ENCODE assay signal across 9 mouse cellular contexts in the genomic region with DNA sequence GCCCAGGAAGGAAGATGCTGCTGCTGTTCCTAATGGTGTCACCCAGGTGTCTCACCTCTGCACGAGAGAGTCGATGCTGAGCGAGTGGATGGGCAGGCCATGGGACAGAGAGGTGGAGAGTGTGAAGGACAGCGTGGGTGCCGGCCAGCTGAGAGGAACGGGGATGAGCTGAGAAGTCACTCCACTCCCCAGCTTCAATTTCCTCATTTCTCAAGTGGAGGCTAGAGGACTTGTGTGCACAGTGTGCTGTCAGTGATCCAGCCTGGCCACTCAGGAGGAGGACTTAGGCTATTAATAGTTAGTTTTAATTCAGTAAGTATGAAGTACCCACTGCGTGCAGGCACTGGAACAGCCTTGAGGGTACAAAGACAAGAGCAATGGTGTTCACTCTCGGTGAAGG. TPM values are rescaled to one million over a fixed set of nuclear protein-coding genes. Genes with fewer than 3 reads are reported as not detected.
DNase-seq lines count a peak whose midpoint lies in the region; ATAC-seq lines count a peak whose summit lies in the region.
"Had no signal": no experiment of that assay in that cellular context is flagged by ENCODE, and none has a peak within 500 bp of the region (broad histone marks: within the 10 kb centered on the region; RNA-seq: fewer than 3 reads in every experiment).

No protein-coding gene starts in this region.

- ATAC-seq in liver, embryonic 15.5 days (ENCODE audit: insufficient read depth), result no peak
- no peak for ATAC-seq in liver, embryonic 11.5 days (replicated peaks; ENCODE audit: low FRiP score)
- ATAC-seq in embryonic facial prominence, embryonic 12.5 days (ENCODE audit: insufficient number of reproducible peaks, insufficient read depth, low FRiP score, low TSS enrichment), result no peak
- ATAC-seq in heart, embryonic 13.5 days (ENCODE audit: extremely low read depth, insufficient number of reproducible peaks, low FRiP score, low TSS enrichment), result no peak; the same call in 1 of the 2 replicates
- 0 out of 2 replicates have a peak, but pooled peaks have one; percentile 18 for ATAC-seq in midbrain, embryonic 15.5 days (replicated peaks)

- WGBS in liver, embryonic 15.5 days (ENCODE audit: insufficient replicate concordance), result 66% methylated on average over 8 of the region's 8 CpGs
- WGBS in liver, embryonic 11.5 days, result 69% methylated on average over 8 of the region's 8 CpGs
- WGBS in embryonic facial prominence, embryonic 12.5 days, result 67% methylated on average over 8 of the region's 8 CpGs
- WGBS in heart, embryonic 13.5 days, result 42% methylated on average over 8 of the region's 8 CpGs
- 44% methylated on average over 8 of the region's 8 CpGs for WGBS in midbrain, embryonic 15.5 days

- H3K36me3 ChIP-seq in liver, embryonic 15.5 days (replicated peaks), result peaks cover 7% of the 10 kb centered on the region
- H3K36me3 ChIP-seq in liver, embryonic 11.5 days (ENCODE audit: control insufficient read depth, insufficient read depth, low read length), result peaks cover 3% of the 10 kb centered on the region; the same call in 1 of the 2 replicates
- H3K36me3 ChIP-seq in embryonic facial prominence, embryonic 12.5 days, result no peaks in the 10 kb centered on the region
- H3K36me3 ChIP-seq in heart, embryonic 13.5 days, result peaks cover 9% of the 10 kb centered on the region
- no peaks in the 10 kb centered on the region for H3K36me3 ChIP-seq in midbrain, embryonic 15.5 days (replicated peaks)
- H3K36me3 ChIP-seq: lung, embryonic 15.5 days had no signal

- 0 out of 2 replicates have a peak overlapping the region, but pooled peaks have one; percentile 19 for H3K27ac ChIP-seq in liver, embryonic 15.5 days (replicated peaks)
- H3K27ac ChIP-seq in liver, embryonic 11.5 days (ENCODE audit: low read depth, low read length), result no peak overlapping the region
- peak overlapping the region; percentile 65 for H3K27ac ChIP-seq in embryonic facial prominence, embryonic 12.5 days
- peak overlapping the region; percentile 88 for H3K27ac ChIP-seq in heart, embryonic 13.5 days (replicated peaks)
- H3K27ac ChIP-seq in midbrain, embryonic 15.5 days, result 0 out of 2 replicates have a peak overlapping the region, but pooled peaks have one; percentile 35
- H3K27ac ChIP-seq: lung, embryonic 15.5 days had no signal

- DNase-seq in liver, embryonic 11.5 days (ENCODE audit: low spot score), result no peak
- DNase-seq in layer of hippocampus, postnatal 25 days (ENCODE audit: extremely low spot score in 1 of 2, low spot score in 1 of 2), result no peak
- no peak for DNase-seq in adrenal gland, postnatal 25 days
- DNase-seq: cerebellum, adult 2 months had no signal

- no peaks in the 10 kb centered on the region for H3K9me3 ChIP-seq in liver, embryonic 15.5 days (replicated peaks)
- no peaks in the 10 kb centered on the region for H3K9me3 ChIP-seq in liver, embryonic 11.5 days (ENCODE audit: control insufficient read depth, low read length)
- no peaks in the 10 kb centered on the region for H3K9me3 ChIP-seq in embryonic facial prominence, embryonic 12.5 days
- H3K9me3 ChIP-seq in heart, embryonic 13.5 days, result no peaks in the 10 kb centered on the region
- H3K9me3 ChIP-seq in midbrain, embryonic 15.5 days, result no peaks in the 10 kb centered on the region
- H3K9me3 ChIP-seq: lung, embryonic 15.5 days had no signal

- peaks cover 39% of the 10 kb centered on the region for H3K4me1 ChIP-seq in liver, embryonic 15.5 days (replicated peaks)
- peaks cover 19% of the 10 kb centered on the region for H3K4me1 ChIP-seq in liver, embryonic 11.5 days (replicated peaks; ENCODE audit: control insufficient read depth, insufficient read depth, low read length)
- peaks cover 13% of the 10 kb centered on the region for H3K4me1 ChIP-seq in embryonic facial prominence, embryonic 12.5 days
- peaks cover 61% of the 10 kb centered on the region for H3K4me1 ChIP-seq in heart, embryonic 13.5 days
- peaks cover 24% of the 10 kb centered on the region for H3K4me1 ChIP-seq in midbrain, embryonic 15.5 days

- no peak overlapping the region for H3K4me3 ChIP-seq in liver, embryonic 15.5 days (replicated peaks)
- no peak overlapping the region for H3K4me3 ChIP-seq in liver, embryonic 11.5 days (ENCODE audit: low read depth, low read length)
- no peak overlapping the region for H3K4me3 ChIP-seq in embryonic facial prominence, embryonic 12.5 days
- no peak overlapping the region for H3K4me3 ChIP-seq in heart, embryonic 13.5 days
- no peak overlapping the region for H3K4me3 ChIP-seq in midbrain, embryonic 15.5 days
- H3K4me3 ChIP-seq: lung, embryonic 15.5 days had no signal

- no peaks in the 10 kb centered on the region for H3K27me3 ChIP-seq in liver, embryonic 15.5 days
- H3K27me3 ChIP-seq in liver, embryonic 11.5 days (replicated peaks; ENCODE audit: control insufficient read depth, insufficient read depth, low read length), result no peaks in the 10 kb centered on the region
- no peaks in the 10 kb centered on the region for H3K27me3 ChIP-seq in embryonic facial prominence, embryonic 12.5 days
- H3K27me3 ChIP-seq in heart, embryonic 13.5 days (replicated peaks), result no peaks in the 10 kb centered on the region
- H3K27me3 ChIP-seq in midbrain, embryonic 15.5 days (replicated peaks), result no peaks in the 10 kb centered on the region
- H3K27me3 ChIP-seq: lung, embryonic 15.5 days had no signal

- no peak overlapping the region for H3K4me2 ChIP-seq in liver, embryonic 15.5 days
- no peak overlapping the region for H3K4me2 ChIP-seq in liver, embryonic 11.5 days
- no peak overlapping the region for H3K4me2 ChIP-seq in embryonic facial prominence, embryonic 12.5 days (replicated peaks)
- H3K4me2 ChIP-seq in heart, embryonic 13.5 days, result peak overlapping the region; percentile 37
- H3K4me2 ChIP-seq in midbrain, embryonic 15.5 days, result no peak overlapping the region
- H3K4me2 ChIP-seq: lung, embryonic 15.5 days had no signal

- H3K9ac ChIP-seq in liver, embryonic 15.5 days, result no peak overlapping the region
- H3K9ac ChIP-seq in liver, embryonic 11.5 days (ENCODE audit: low read depth, low read length), result no peak overlapping the region
- no peak overlapping the region for H3K9ac ChIP-seq in embryonic facial prominence, embryonic 12.5 days
- peak overlapping the region; percentile 47 for H3K9ac ChIP-seq in heart, embryonic 13.5 days
- no peak overlapping the region for H3K9ac ChIP-seq in midbrain, embryonic 15.5 days
- H3K9ac ChIP-seq: lung, embryonic 15.5 days had no signal

RNA-seq across cellular contexts. Expression of a gene that starts 33.6 kb away (rescaled TPM):
- 3.5 TPM in 2 replicates for polyA plus RNA-seq in liver, embryonic 15.5 days (2015; fragmentation: Nextera tagmentation; extraction: Ambion mirVana)
- 10.2 and 11.3 TPM in 2 replicates for polyA plus RNA-seq in liver, embryonic 11.5 days (2014; fragmentation: Nextera tagmentation; extraction: Ambion mirVana)
- polyA plus RNA-seq in embryonic facial prominence, embryonic 12.5 days (2016; fragmentation: Nextera tagmentation; extraction: Ambion mirVana), result 6.9 and 8.6 TPM in 2 replicates
- polyA plus RNA-seq in heart, embryonic 13.5 days (2015; fragmentation: Nextera tagmentation; extraction: Ambion mirVana), result 3.6 and 3.7 TPM in 2 replicates
- 3.9 TPM in 2 replicates for polyA plus RNA-seq in midbrain, embryonic 15.5 days (2015; fragmentation: Nextera tagmentation; extraction: Ambion mirVana)
- 1 to 10 TPM; 1.2 to 1.5 TPM for total RNA-seq in layer of hippocampus, postnatal 25 days (2021)
- total RNA-seq in adrenal gland, postnatal 25 days (2021), result 2.8 and 3.6 TPM in 2 replicates

RNA-seq across cellular contexts. Expression of a gene that starts 58.3 kb away (rescaled TPM):
- 93.3 and 95.5 TPM in 2 replicates for polyA plus RNA-seq in liver, embryonic 15.5 days (2015; fragmentation: Nextera tagmentation; extraction: Ambion mirVana)
- polyA plus RNA-seq in liver, embryonic 11.5 days (2014; fragmentation: Nextera tagmentation; extraction: Ambion mirVana), result 178 and 186 TPM in 2 replicates
- polyA plus RNA-seq in embryonic facial prominence, embryonic 12.5 days (2016; fragmentation: Nextera tagmentation; extraction: Ambion mirVana), result 119 and 128 TPM in 2 replicates
- 233 and 270 TPM in 2 replicates for polyA plus RNA-seq in heart, embryonic 13.5 days (2015; fragmentation: Nextera tagmentation; extraction: Ambion mirVana)
- 125 TPM in 2 replicates for polyA plus RNA-seq in midbrain, embryonic 15.5 days (2015; fragmentation: Nextera tagmentation; extraction: Ambion mirVana)
- total RNA-seq in layer of hippocampus, postnatal 25 days (2021), result 10 to 100 TPM; 86.5 to 94.6 TPM
- 42.5 and 47.7 TPM in 2 replicates for total RNA-seq in adrenal gland, postnatal 25 days (2021)
